Mouse (Mus musculus) naive thymus-derived CD4-positive, alpha-beta T cell, adult 2 months (primary cell): ENCODE results near the gene Fam241a.

Experiments
- DNase-seq: peaks from one replicate; pipeline ENCODE4 v3.0.0-alpha.2; 2011; ENCODE audit warnings: low read depth

Gene Fam241a

DNA sequence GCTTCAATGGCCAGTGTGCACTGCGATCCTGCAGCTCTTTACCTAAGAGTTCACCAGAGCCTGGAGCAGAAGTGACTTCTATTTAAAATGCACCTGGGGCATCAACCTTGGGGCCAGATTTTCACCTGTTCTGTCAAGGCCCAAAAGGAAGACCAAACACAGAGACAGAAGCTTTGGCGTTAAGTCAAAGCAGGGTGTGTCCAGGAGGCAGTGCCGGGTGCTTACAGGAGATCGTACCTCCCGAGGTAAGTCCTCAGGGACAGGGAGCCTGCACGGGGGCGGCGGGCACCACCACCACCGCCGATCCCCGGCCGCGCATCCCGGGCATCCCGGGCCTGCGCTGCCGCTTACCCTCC, 59.3 kb downstream of the Fam241a start:
- no peak for DNase-seq

DNA sequence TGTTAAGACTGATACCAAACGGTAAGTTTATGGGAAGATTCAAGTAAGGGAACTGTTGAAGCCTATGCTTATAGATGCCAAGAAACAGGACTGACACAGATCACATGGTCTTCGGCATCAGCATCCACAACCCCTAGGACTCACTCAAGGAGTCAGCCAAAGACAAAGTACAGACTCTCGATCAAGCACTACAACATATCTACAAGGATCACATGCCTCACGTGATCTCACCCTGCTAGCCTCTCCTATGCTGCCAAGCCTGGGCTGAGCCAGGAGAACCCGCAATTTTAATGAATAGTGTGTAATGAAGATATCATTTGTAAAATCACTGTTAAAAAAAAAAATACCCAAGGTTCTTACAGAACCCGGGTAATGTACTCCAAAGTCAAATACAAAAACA, 60.5 kb downstream of the Fam241a start:
- DNase-seq = no peak

DNA sequence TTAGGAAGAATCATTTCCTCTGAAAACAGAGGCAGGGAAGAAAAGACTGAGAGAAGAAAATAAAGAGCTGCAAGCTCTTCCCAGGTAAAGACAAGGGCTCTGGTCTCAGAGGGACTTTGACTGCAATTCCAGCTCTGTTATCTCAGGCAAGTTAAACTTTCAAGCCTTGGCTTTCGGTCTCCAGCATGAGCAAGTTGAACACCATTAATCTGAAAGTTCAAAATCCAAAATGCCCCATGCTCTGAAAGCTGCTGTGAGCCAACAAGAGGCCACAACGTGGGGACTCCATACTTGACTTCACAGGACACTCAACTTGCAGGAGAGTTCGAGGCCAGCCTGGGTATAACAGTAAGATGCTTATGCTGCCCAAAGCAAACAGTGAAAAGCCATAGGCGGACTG, 62.1 kb downstream of the Fam241a start:
- DNase-seq = no peak

DNA sequence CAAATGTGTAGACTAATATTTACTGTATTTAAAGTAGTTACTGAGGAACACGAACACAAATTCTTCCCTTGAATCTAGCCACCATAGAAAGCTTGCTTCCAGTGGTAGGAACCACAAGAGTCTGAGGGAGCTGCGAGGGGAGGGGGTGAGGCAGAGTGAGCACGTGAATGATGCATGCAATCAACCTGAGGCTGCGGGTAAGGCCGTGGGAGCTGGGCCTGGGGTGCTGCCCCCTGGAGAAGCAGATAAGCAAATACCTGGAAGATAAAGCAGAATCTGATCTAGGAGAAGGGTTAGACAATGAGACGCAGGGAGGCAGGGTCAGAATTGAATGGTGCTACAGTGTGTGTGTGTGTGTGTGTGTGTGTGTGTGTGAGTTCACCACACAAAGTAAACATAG, 65.0 kb downstream of the Fam241a start:
- DNase-seq = no peak

DNA sequence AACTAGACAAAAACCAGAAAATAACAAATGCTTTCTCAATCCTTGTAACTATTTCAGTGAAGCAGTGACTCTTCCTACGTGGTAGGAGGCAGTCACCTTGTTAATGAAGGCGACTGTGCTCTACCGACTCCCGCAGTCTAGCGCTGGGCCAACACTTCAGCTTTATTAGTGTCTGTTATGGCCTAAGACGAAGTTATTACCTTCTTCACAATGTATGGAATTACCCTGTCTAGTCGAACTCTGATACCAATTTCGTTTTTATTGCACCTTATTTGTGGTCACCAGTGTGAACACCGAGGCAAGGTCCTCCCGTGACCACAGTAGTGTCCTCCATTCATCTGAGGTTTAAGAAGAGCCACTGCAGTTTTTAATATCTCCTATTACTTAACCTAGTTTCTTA, 65.9 kb downstream of the Fam241a start:
- DNase-seq = no peak

DNA sequence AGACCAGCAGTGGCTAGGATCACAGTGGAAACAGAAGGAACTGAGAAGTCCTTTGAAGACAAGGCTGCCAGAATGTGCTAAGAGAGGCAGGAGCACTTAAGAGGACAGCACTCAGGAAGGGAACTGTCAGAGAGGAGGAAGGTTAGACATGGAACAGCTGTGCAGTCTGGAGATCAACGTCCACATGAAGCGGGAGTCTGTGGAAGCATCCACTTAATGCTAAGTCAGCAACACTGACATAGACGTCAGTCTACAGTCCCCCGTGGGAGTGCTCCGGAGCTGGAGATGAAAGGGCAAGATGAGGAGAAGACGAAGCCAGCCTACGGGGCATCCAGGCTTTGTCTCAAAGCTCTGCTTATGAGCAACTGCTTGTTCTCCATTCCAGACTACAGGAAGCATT, 69.0 kb downstream of the Fam241a start:
- no peak for DNase-seq

DNA sequence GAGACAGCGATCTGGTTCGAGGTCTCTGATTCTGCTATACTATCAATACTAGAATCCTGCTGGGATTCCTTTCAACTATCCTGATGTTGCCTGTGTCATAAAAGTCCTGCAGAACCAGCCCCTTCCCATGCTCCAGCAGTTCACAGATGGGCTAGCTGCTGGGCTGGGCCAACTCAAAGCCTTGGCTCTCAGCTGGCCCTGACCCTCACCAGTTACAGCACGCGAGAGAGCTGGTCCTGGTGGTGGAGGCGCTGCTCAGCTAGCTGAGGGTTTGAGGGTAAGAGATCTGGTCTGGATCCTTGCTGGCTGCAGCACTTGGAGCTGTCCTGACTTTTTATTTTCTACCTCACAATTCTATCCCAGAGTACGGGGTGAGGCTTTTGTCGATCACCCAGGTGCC, 69.6 kb downstream of the Fam241a start:
- no peak for DNase-seq

DNA sequence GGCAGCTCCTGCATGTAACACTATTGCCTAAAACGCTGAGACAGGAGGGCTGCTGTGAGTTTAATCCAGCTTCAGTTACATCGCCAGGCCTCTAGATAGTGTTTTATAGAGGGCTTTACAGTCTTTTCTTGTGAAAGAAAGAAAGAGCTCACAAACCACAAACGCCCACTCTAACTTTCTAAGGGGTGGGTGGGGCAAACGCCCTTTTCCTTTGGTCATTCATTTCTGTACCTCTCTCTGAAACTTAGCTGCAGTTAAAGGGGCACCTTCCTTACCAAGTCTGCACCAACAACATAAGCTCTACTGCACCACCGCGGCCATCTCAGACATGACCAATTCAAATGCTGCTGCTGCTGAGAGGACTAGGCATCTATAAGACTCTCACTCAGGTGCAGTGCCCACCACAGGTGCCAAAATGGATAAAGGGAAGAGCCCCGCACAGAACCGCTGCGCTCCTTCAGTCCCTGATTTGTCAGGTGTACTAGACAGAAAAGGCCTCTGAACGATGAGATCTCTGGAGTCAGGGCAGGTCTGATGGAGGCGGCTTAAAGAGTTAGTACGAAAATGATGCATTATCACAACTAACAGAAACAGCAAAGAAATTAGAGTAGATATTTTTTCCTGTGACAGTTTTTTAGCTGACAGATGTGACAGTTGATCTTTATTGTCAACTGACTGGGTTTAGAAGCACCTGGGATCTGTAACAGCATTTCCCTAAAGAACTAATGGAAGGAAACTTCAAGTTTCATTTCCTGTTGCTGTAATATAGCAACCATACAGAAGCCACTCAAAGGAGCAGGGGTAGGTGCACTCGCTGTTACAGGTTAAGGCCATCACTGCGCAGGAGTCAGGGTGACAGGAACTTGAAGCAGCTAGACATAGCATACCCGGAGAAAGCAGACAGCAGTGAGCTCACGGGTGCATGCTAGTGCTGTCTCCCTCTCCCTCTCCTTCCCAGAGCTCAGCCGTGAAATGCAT, 71.9 kb downstream of the Fam241a start:
- DNase-seq = peak; percentile 63

DNA sequence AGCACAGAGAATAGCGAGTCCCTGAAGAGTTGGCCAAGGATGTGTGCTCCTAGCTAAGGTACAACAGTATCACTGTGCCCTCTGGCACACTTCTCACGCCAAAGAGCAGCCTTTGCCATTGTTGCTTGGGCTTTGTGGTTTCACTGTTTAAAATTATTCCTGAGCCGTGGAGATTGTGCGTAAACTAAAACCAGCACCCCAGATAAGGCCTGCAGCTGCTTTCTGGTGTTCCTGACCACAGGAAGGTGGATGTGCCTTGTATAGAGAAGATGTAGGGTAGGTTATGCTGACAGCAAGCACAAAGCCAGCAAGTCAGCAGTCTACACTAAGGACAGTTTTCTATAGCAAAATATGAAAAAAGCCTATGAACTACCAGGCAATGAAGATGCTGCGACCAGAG, 74.9 kb downstream of the Fam241a start:
- DNase-seq = no peak

DNA sequence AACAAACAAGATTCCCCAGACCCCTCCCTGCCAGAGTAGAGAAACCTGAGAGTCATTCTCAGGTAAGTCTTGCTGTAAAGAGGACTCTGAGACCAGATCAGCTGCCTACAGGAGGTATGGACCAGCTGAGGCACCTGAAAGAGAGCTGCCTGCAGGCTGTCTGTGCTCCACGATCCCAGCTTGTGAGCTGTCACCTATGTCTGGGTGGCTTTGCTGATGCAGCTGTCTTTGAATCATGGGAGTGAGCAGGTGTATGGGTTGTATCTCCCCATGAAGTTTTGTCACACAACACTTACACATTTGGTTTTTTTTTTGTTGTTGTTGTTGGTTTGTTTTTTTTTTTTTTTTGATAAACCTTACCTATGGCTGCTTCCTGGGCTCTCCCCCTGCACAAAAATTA, 75.7 kb downstream of the Fam241a start:
- no peak for DNase-seq
